Mouse (Mus musculus): ENCODE measurements at regions not wholly inside any gene's neighbourhood (a gene's known extent, or its start where the extent isn't known, plus 50 kb on each side); places are given as distances from the start of the nearest gene placed in this dataset.
A peak's percentile ranks its signal among the peaks of the same experiment; 100 is the strongest.
"Not testable (repeated sequence)": the region's sequence is repeated elsewhere in the genome, so short reads cannot be mapped to it uniquely, and the experiment has no call there.

DNA sequence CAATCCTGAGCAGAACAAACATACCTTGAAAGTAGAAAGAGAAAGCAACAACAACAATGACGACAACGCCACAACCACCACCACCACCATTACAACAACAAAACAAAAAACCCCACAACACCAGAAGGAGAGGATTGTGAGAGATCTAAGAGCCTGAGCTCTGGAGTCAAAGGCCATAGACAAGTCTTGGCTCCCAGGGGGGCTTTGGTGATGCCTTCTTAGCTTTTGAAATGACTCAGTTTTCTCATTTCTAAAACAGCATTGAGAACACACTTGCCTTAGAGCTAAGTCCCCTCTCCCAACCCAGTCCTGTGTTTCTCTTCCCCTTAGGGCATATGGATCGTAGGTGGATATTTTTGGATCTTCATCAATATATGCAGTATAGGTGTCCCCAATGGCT, 112.2 kb downstream of the Kif20b start:
- DNase-seq (ENCODE audit: extremely low spot score in 1 of 2, low spot score in 2 of 2), result no peak
- intact Hi-C loops (cut with DNase I), result no loop called here

DNA sequence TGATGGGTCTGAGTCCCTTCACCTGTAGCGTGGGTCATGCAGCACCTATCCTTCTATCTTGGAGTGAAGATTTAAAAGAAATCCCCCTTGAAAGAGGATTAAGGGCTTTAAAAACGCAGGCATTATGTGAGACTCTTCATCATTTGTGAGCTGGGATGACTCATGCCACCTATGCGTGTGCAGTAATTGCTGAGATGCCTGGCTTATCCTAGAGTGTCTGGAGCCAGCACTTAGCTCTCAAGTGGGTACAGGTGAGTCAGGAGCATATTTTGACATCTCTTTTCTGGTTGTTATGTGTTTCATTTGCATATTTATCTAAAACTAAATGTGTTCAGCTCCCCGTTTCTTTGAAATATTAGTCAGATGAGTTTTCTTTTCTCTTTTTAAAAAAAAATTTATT, 123.4 kb downstream of the Kif20b start:
- no peak for DNase-seq (ENCODE audit: extremely low spot score in 1 of 2, low spot score in 2 of 2)
- intact Hi-C loops (cut with DNase I), result no loop called here

DNA sequence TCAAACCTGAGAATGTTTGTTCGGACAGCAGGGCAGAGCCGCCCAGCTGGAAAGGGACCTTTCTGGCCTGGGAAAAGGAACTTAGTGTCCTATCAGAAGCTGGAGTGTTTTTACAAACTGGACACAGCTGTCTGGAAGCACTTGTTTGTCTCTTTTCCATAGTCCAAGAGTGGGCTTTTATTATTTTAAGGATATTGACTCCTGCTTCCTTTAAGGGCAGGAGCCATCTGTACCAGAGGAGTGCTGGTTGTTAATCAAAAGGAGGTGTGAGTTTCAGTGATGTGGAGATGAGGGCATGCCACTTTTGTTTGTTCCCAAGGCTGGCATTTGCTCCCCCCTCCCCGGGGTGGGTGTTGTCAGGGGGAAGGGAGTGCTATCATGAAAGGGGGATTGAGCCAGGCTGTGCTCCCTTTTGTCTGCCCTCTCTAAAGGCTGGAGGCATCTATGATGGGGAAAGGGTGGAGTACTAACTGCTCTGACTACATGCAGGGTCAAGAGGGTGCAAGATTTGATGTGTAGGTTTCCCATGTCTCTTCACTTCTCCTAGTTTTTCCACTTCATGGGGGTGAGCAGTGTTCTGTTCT, 144.3 kb downstream of the Kif20b start:
- DNase-seq (ENCODE audit: extremely low spot score in 1 of 2, low spot score in 2 of 2), result peak in 1 of 2 experiments; percentile 18
- intact Hi-C loops (cut with DNase I), result no loop called here

DNA sequence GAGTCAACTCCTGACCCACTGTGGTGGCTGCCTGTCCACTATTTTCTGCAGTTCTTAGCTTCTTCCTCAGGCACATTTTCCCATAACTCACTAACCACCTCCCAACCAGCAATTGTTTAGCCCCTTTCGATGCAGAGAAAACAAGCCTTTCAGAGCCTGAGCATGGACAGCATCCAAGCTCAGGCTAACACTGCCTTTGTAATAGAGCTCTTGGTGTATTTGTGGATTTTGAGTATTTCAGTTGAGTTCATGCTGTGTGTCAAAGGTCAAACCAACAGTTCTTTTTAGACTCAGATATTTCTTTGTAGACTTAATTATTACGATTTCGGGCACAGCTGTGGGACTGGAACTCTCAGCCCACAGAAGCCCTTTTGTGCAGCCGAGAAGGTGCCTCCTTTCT, 159.0 kb downstream of the Kif20b start:
- DNase-seq (ENCODE audit: extremely low spot score in 1 of 2, low spot score in 2 of 2), result no peak
- intact Hi-C loops (cut with DNase I), result no loop called here

DNA sequence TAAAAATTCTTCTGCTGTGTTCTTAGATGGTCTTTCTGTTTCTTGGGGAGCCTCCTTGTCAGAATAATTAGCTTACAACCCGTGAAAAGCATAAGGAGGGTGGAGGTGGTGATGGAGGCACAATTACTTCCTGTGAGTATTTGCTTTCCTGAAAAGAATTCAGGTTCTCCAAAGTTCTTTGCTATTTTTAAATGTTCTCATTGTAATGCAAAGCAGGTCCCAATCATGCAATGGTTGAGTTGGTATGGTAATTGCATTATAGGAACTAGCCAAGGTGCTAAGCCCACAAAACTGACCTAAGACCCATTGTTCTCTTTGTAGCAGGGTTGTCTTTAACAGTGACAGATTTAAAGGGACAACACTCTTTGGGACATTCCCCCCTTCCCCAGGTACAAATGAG, 179.1 kb downstream of the Kif20b start:
- intact Hi-C loops (cut with DNase I), result no loop called here
- DNase-seq (ENCODE audit: extremely low spot score in 1 of 2, low spot score in 2 of 2), result no peak

DNA sequence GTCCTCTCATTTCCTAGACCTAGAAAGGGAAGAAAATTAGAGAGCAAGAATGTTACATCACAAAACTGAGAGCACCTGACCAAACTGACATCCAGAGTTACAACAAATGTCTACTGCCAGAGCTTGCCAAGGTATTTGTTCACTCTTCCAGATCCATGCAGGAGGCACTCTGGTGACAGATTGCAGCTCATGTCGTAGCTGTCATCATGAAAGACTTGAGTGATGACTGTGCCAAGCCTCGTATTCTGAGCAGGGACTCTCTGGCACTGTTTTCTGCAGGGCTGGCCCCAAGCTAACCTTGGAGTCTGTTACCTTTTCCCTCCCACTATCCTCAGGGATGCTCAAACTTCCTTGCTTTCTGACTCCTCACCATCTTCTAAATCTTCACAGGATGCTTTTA, 192.2 kb downstream of the Kif20b start:
- intact Hi-C loops (cut with DNase I), result no loop called here
- DNase-seq (ENCODE audit: extremely low spot score in 1 of 2, low spot score in 2 of 2), result no peak

DNA sequence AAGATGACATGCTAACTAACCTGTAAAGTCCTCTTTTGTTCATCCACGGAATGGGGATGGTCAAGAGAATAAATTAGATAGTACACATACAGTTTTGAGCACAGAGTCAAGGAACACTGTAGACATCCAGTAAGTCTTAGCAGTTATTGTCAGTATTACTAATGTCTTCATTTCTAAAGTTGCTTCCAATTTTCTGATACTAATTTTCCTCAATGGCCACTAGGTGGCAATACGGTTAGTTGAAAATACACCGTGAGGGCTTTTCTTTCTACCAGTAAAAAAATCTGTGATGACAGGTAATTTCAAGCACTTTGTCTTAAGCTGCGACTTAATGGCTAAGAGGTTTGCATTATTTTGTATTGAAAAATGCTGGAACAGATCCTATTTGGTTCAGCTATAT, 203.1 kb downstream of the Kif20b start:
- DNase-seq (ENCODE audit: extremely low spot score in 1 of 2, low spot score in 2 of 2), result no peak
- intact Hi-C loops (cut with DNase I), result loop anchor here (5.0 kb wide), 1 partner anchor 937 kb away; no protein-coding TSS in a partner anchor

DNA sequence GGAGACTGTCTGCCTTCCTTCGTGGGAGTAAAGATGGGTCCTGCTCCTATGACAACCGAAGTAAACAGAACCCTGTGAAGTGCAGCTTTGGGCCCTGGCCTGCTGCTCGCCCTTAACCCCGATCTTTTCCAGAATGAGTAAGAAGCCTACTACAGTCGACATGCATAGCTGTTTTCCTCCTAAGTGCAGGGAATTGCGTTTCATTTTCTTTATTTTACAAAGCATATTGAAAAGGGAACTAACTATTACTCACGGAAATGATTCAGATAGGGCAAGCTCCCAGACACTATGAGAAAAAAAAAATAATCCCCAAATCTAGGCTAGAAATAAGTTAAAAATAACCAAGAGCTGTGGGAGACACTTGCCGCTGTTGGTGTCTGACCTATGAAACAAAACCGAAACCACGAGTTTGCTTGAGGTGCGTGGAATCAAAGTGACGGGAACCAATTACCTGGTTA, 204.5 kb downstream of the Kif20b start:
- intact Hi-C loops (cut with DNase I), result loop anchor here (5.0 kb wide), 1 partner anchor 936 kb away; no protein-coding TSS in a partner anchor
- no peak for DNase-seq (ENCODE audit: extremely low spot score in 1 of 2, low spot score in 2 of 2)

DNA sequence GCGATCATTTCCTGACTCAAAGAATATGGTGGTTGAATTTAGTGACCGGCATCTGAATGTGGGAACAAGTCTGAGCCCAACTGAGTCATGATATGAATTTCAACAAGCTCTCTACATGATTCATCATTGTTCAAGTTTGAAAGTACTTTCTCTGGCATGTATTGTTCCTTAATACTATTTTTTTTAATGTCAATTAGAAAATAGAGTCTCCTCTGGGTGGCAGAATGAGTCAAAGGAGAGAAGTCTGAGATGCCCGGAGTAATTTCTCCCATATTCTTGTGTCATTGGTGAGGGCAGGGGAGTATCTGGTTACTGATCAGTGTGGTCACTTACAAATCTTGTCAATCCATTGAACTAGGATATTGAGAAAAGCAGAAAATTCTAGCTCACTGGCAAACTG, 205.9 kb downstream of the Kif20b start:
- intact Hi-C loops (cut with DNase I), result loop anchor here (5.0 kb wide), 1 partner anchor 934 kb away; no protein-coding TSS in a partner anchor
- DNase-seq (ENCODE audit: extremely low spot score in 1 of 2, low spot score in 2 of 2), result no peak

DNA sequence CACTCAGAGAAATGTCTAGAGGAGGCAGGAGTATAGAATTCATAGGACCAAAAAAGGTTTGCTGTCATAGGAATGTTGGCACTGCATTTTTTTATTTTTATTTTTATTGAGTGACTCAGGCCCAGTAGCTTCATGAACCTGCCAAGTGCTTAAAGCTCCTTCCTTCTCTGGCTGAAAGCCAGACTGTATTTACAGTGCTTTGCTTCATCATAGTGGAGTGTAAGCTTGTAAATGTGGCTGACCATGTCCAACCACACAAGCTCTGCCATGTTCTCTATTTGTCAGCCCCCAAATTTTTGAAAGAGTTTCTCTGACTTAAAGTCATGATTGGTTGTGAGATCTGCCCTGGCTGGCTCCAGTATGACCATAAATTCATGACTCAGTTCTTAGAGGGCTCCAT, 221.0 kb downstream of the Kif20b start:
- intact Hi-C loops (cut with DNase I), result no loop called here

DNA sequence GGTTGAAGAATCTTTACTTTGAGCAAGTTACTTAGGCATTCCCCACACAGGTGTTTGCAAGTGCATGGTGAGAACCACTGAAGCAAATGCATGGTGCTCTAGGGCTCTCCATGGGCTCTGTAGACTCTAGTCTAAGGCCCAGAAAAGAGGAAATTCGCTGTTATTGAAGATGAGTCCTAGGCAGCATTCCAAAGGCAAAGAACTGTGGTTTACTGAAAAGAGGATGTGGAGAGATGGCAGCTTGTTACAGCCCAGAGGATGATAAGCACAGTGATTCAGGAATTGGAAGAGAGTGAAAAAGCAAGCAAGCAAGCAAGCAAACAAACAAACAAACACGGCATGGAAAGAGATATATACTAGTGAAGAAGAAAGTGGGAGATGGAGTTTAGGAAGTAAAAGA, 221.6 kb downstream of the Kif20b start:
- DNase-seq (ENCODE audit: extremely low spot score in 1 of 2, low spot score in 2 of 2), result no peak
- intact Hi-C loops (cut with DNase I), result no loop called here

More for the DNA sequence above, 221.0 kb downstream of the Kif20b start:
- no peak for DNase-seq (ENCODE audit: extremely low spot score in 1 of 2, low spot score in 2 of 2)

DNA sequence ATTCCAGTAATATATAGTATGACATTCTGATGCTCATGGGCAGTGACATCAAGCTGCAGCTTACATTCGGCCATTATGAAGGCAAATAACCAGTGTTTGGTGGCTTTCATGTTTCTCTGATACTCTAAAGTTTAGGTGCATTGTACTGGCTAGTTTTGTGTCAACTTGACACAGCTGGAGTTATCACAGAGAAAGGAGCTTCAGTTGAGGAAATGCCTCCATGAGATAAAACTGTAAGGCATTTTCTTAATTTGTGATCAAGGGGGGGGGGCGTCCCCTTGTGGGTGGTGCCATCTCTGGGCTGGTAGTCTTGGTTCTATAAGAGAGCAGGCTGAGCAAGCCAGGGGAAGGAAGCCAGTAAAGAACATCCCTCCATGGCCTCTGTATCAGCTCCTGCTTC, 227.3 kb downstream of the Kif20b start:
- DNase-seq (ENCODE audit: extremely low spot score in 1 of 2, low spot score in 2 of 2); intact Hi-C loops (cut with DNase I): not testable (repeated sequence)

DNA sequence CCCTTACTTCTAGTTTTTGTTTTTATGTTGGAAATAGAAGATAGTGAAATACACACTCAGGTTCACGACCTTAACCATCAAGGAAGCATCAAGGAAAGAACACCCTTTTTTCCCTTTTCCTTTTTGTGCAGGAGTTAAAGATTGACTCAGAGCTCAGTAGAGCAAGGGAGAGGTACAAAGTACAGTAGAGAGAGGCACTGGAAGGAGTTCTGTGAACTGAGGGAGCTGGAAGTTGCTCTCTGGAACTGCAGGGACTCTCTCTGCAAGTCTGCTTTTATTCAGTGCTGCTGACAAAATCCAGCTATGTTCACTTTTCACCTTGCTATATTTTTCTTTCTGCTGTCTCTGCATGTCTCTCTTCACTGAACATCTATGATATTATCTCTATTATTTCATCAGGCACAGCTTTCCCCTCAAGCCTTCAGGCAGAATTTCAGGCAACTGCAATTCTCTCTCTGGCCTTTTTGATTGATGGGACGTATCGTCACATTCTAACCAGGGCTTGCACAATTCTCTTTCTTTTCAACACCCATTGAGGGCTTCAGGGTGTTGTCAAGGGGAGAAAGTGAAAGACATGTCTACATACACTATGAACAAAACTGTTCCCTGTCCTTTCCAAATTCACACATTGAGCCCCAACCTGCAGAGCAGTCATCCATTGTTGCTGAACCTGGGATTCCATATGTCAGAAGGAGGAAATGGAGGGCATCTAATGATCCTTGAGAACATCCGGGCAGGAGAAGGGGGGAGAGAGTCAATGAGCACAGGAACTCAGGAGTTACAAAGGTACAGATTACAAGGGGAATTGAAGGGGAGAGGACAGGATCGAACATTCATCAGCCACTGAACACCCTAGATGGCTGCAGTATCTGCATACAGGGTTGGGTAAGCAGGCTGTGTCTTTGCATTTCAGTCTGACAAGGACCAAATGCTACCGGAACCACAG, 228.9 kb downstream of the Kif20b start:
- intact Hi-C loops (cut with DNase I), result no loop called here
- DNase-seq (ENCODE audit: extremely low spot score in 1 of 2, low spot score in 2 of 2), result no peak

DNA sequence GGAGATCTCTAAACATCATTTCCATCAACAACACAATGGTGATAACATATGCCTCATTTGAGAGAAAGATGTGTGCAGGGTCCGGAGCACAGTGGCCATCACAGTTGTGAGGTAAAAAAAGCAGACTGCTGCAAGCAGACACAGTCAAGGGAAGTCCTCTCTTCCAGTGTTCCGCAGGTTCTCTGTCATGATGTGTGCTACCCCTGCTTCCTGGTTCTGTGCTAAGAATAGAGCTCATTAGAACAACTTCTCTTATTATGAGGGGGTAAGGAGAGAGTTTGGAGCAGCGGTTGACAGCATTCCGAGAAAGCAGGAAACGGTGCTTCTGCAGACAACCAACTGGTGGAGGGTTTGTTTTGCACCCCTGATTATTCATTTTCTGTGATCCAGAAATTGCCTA, 229.7 kb downstream of the Kif20b start:
- intact Hi-C loops (cut with DNase I), result no loop called here
- no peak for DNase-seq (ENCODE audit: extremely low spot score in 1 of 2, low spot score in 2 of 2)

DNA sequence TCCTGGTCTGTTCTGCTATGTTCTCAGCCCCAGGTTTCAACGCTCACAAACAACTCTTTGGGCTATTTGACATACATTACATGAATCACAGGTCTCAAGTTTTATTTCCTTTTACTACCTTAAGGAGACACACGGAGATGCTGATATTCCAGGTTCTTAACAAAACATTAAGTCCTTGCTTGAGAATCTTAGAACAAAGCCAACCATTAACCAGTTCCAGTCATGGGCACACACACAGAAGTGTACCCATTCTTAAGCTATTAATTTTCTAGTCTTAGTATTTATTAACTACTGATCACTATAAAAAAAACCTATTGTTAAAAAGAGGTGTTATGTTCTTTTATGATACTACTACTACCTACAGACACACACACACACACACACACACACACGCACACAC, 235.7 kb downstream of the Kif20b start:
- DNase-seq (ENCODE audit: extremely low spot score in 1 of 2, low spot score in 2 of 2), result no peak
- intact Hi-C loops (cut with DNase I), result no loop called here

DNA sequence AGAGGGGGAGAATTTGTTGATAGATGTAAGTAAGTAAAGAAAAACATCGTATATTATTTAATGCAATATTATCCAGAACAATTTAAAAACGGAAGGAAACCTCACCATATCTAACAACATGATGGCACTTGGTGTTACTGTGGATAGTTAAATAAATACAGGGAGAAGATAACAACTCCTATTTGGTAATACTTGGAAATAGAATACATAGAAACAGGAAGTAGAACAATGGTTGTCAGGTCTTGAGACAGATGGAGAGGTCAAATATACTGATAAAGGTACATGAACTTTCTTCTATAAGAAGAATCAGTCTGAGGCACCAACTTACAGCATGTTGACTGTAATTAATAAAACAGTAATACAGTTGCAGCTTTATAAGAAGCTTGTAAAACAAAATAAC, 242.6 kb downstream of the Kif20b start:
- intact Hi-C loops (cut with DNase I), result no loop called here
- DNase-seq (ENCODE audit: extremely low spot score in 1 of 2, low spot score in 2 of 2), result no peak

DNA sequence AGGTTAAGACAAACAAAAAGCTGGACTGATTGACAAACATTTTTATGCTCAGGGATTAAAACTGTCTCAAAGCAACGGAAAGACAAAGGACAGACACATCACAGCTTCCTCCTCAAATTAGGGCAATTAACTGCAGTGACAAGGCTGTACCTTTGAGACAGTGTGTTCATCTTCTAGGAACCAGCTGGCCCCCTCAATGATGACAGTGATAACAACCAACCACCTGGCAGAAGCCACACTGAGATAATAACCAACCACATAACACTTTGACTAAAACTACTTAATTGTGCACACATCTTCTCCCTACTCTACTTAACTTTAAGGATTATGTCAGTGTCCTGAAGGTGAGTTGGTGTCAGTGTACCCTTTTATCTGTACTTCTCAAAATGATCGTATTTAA, 248.4 kb downstream of the Kif20b start:
- DNase-seq (ENCODE audit: extremely low spot score in 1 of 2, low spot score in 2 of 2), result no peak
- intact Hi-C loops (cut with DNase I), result no loop called here

DNA sequence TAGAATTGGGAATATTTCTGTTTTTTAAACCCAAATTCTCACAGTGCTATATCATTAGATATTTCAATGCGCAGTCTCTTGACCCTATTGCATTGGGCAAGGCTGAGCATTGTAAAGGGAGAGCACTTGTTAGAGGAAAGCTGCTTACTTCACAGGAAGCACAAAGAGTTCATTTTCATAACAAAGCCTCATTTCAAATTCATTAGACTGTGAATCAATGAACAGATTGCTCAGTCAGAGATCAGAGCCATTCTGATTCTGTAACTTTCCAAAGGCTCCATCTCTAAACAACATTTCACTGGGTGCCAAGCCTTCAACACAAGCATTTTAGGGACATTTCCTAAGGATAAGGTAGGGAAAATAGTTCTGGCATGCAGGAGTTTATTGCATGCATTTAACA, 257.9 kb downstream of the Kif20b start:
- intact Hi-C loops (cut with DNase I), result no loop called here
- no peak for DNase-seq (ENCODE audit: extremely low spot score in 1 of 2, low spot score in 2 of 2)

DNA sequence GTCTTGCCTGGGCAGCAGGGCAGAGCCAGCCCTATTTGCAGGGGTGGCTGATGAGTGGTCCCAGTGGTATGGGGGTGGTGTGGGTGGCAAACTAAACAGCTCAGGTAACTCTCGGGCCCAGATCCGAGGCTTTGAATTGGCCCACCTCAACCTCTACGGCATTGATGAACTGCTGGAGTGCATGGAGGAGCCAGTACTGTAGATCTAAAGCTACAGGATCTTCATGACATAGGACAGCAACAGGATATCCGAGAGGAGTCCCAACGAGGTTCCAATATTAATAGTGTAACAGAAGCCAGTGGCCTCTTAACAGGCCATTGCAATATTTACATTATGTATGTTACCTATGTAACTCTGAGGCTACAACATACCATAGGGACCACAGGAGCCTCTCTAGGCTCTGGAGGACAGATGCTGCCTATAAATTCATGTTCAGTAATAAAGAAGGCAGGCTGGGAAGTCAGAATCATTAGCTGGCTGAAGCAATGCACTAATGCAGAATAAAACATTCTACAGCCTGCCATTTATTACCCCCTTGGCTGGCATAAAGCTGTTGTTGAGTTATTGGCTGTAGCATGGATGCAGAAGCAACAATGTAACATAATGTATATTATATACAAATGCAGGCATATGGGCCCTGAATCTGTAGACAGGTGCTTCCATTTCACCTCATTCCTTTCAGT, 283.5 kb downstream of the Kif20b start:
- no peak for DNase-seq (ENCODE audit: extremely low spot score in 1 of 2, low spot score in 2 of 2)
- intact Hi-C loops (cut with DNase I), result no loop called here

DNA sequence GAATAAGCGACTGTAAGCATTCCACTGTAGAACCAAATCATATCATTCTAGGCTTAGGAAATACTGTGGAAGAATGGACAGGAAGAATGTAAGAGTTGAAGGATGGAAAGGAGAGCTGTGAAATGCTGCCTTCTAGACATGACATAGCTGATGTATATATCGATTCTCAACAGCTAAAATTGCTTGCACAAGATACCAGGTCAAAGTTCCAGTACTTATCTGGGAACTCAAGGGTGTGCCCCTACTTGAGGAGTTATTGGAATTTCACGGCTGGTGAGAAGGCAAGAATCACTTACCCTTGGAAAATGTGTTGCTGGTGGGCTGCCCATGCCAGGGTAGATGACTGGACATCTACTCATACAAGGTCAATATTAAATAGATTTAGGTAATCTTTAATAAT, 322.0 kb downstream of the Kif20b start:
- intact Hi-C loops (cut with DNase I), result no loop called here
- no peak for DNase-seq (ENCODE audit: extremely low spot score in 1 of 2, low spot score in 2 of 2)

Data from left cerebral cortex, postnatal 10 days (tissue).